Mouse (Mus musculus): Measurements from ENCODE around the gene Becn1. TPM values are rescaled to one million over a fixed set of nuclear protein-coding genes. Genes with fewer than 3 reads are reported as not detected.

The Becn1 gene
- polyA plus RNA-seq, 1 experiment from 2014 or later, result 135 TPM

GRCm38 (mm10) chr11:101314567-101314966 is 12.5 kb upstream of the Becn1 start:
- H3K4me3 ChIP-seq (replicated peaks), result no peak overlapping the region
- H3K27ac ChIP-seq, result no peak overlapping the region
- H3K4me1 ChIP-seq, result peaks cover 14% of the 10 kb centered on the region; the same call in 1 of the 2 replicates
- H3K27me3 ChIP-seq (replicated peaks), result no peaks in the 10 kb centered on the region
- WGBS, result 88% methylated on average over 1 of the region's 1 CpGs
- ATAC-seq (ENCODE audit: insufficient read depth, low FRiP score, low read depth), result no peak
- H3K4me2 ChIP-seq, result no peak overlapping the region
- H3K9me3 ChIP-seq, result no peaks in the 10 kb centered on the region
- H3K36me3 ChIP-seq, result peaks cover 9% of the 10 kb centered on the region
- no peak overlapping the region for H3K9ac ChIP-seq

- WGBS, result 56% methylated on average over 3 of the region's 3 CpGs
- Histone ChIP-seq H3K4me2 (no peak overlapping the region), H3K4me1 (peaks cover 7% of the 10 kb centered on the region; the same call in 1 of the 2 replicates), H3K9ac (no peak overlapping the region), H3K27ac (no peak overlapping the region), H3K4me3 (replicated peaks) (no peak overlapping the region), H3K9me3 (no peaks in the 10 kb centered on the region), H3K36me3 (no peaks in the 10 kb centered on the region), H3K27me3 (replicated peaks) (no peaks in the 10 kb centered on the region)
- no peak for ATAC-seq (ENCODE audit: insufficient read depth, low FRiP score, low read depth)
Observed at GRCm38 (mm10) chr11:101312150-101312549, 10.1 kb upstream of the Becn1 start.

DNA sequence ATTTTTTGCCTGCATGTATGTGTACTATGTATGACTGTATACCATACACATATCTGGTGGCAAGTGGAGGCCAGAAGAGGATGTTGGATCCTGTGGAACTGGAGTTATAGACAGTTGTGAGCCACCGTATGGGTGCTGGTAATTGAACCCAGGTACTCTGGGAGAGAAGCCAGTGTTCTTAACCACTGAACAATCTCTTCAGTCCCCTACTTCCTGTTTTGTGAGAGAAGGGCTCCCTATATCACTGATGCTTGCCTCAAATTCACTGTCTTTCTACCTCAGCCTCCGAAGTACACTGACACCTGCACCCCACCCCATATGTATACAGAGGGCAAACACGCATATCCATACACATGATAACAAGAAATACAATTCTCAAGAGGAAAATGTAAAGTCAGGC is 9.0 kb upstream of the Becn1 start:
- Histone ChIP-seq H3K27ac (no peak overlapping the region), H3K36me3 (no peaks in the 10 kb centered on the region), H3K4me1 (no peaks in the 10 kb centered on the region), H3K27me3 (replicated peaks) (no peaks in the 10 kb centered on the region), H3K9me3 (no peaks in the 10 kb centered on the region), H3K4me3 (replicated peaks) (no peak overlapping the region), H3K4me2 (no peak overlapping the region), H3K9ac (no peak overlapping the region)
- no peak for ATAC-seq (ENCODE audit: insufficient read depth, low FRiP score, low read depth)
- 75% methylated on average over 3 of the region's 3 CpGs for WGBS

- Histone ChIP-seq H3K36me3 (no peaks in the 10 kb centered on the region), H3K4me1 (no peaks in the 10 kb centered on the region), H3K27ac (no peak overlapping the region), H3K4me2 (no peak overlapping the region), H3K27me3 (replicated peaks) (no peaks in the 10 kb centered on the region), H3K9me3 (no peaks in the 10 kb centered on the region), H3K9ac (no peak overlapping the region), H3K4me3 (replicated peaks) (no peak overlapping the region)
- no peak for ATAC-seq (ENCODE audit: insufficient read depth, low FRiP score, low read depth)
- WGBS, result 28% methylated on average over 5 of the region's 5 CpGs
Observed at GRCm38 (mm10) chr11:101307744-101308143, 5.7 kb upstream of the Becn1 start.

DNA sequence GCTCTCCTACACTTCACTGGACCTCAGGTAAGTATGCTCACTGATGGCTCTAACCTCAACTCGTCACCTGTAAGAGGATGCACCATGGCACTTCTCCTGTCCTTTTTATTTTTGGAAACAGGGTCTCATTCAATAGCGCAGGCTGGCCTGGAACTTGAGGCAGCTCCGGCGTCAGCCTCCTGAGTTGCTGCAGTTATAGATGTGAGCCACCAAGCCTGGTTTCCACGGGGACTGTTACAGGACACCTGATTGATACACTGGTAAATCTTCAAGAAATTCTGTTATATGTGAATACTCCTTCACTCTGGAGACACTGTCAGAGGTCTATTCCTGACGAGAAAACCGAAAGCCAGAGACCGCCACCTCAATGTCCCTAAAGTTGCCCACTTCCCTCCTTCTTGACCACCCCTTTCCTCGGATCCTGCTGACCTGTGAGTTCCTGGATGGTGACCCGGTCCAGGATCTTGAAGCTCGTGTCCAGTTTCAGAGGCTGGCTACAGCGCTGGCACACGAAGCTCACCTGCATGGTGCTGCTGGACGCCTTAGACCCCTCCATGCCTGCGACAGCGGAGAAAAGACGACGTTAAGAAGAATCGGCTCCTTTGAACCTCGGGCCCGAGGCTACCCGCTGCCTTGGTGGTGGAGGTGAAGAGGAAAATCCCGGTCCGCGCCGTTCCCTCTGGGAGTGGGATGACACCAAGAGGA is 635 bp downstream of the Becn1 start:
- ATAC-seq (ENCODE audit: insufficient read depth, low FRiP score, low read depth), result peak; percentile 11; the same call in 1 of the 2 replicates

DNA sequence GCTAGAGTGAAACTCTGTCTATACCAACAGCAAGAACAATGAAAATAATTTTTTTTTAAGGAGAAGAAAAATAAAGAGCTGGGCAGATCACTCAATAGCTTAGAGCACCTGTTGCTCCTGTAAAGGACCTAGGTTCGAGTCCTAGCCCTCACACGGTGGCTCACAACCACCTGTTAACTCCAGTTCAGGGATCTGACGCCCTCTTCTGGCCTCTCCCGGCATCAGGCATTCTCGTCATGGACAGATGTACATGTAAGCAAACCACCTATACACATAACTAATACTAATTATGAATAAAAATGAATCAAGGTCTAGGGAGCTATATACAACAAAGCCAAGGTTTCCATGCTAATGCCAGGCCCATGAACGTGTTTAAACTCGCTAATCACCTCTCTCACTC is 1.2 kb downstream of the Becn1 start:
- peak overlapping the region; percentile 63; the same call in 1 of the 2 replicates for H3K9ac ChIP-seq
- peaks cover 15% of the 10 kb centered on the region; the same call in 1 of the 2 replicates for H3K36me3 ChIP-seq
- WGBS, result 63% methylated on average over 7 of the region's 7 CpGs
- no peak for ATAC-seq (ENCODE audit: insufficient read depth, low FRiP score, low read depth)
- no peak overlapping the region for H3K27ac ChIP-seq
- peaks cover 13% of the 10 kb centered on the region for H3K4me1 ChIP-seq
- no peaks in the 10 kb centered on the region for H3K9me3 ChIP-seq
- H3K4me3 ChIP-seq (replicated peaks), result peak overlapping the region; percentile 84
- H3K27me3 ChIP-seq (replicated peaks), result no peaks in the 10 kb centered on the region
- H3K4me2 ChIP-seq, result peak overlapping the region; percentile 81

More for the DNA sequence above, 635 bp downstream of the Becn1 start:
- H3K4me2 ChIP-seq, result peak overlapping the region; percentile 81
- peak overlapping the region; percentile 84 for H3K4me3 ChIP-seq (replicated peaks)
- peaks cover 13% of the 10 kb centered on the region for H3K4me1 ChIP-seq
- peak overlapping the region; percentile 63 for H3K9ac ChIP-seq
- no peaks in the 10 kb centered on the region for H3K9me3 ChIP-seq
- H3K36me3 ChIP-seq, result peaks cover 15% of the 10 kb centered on the region; the same call in 1 of the 2 replicates
- H3K27ac ChIP-seq, result peak overlapping the region; percentile 52
- WGBS, result 11% methylated on average over 26 of the region's 26 CpGs
- no peaks in the 10 kb centered on the region for H3K27me3 ChIP-seq (replicated peaks)

GRCm38 (mm10) chr11:101295191-101295590 is 6.9 kb downstream of the Becn1 start:
- 95% methylated on average over 8 of the region's 8 CpGs for WGBS
- Histone ChIP-seq H3K4me3 (replicated peaks) (no peak overlapping the region), H3K9me3 (no peaks in the 10 kb centered on the region), H3K27ac (no peak overlapping the region), H3K9ac (no peak overlapping the region), H3K4me1 (no peaks in the 10 kb centered on the region), H3K4me2 (no peak overlapping the region), H3K27me3 (replicated peaks) (no peaks in the 10 kb centered on the region), H3K36me3 (peaks cover 43% of the 10 kb centered on the region)
- ATAC-seq (ENCODE audit: insufficient read depth, low FRiP score, low read depth), result no peak

DNA sequence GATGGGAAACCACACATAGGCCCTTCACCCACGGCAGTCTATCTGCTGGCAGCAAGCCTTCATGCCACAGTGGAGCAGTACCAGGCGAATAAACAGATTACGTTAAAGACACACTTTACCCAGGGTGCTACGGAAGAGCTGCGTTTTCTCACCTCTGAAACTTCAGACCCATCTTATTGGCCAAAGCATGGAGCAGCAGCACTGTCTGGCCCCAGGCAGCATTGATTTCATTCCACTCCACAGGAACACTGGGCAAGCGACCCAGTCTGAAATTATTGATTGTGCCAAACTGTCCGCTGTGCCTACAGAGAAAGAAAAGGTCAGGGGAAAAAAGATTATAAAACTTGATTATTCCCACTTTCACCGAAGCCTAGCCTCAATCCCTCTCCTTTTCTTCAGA is 10.9 kb downstream of the Becn1 start:
- Histone ChIP-seq H3K27ac (no peak overlapping the region), H3K4me2 (no peak overlapping the region), H3K36me3 (peaks cover 31% of the 10 kb centered on the region), H3K9me3 (no peaks in the 10 kb centered on the region), H3K4me1 (no peaks in the 10 kb centered on the region), H3K27me3 (replicated peaks) (no peaks in the 10 kb centered on the region), H3K9ac (no peak overlapping the region), H3K4me3 (replicated peaks) (no peak overlapping the region)
- 94% methylated on average over 8 of the region's 8 CpGs for WGBS
- ATAC-seq (ENCODE audit: insufficient read depth, low FRiP score, low read depth), result no peak

- H3K27ac ChIP-seq, result no peak overlapping the region
- no peak overlapping the region for H3K4me2 ChIP-seq
- no peaks in the 10 kb centered on the region for H3K9me3 ChIP-seq
- H3K9ac ChIP-seq, result no peak overlapping the region
- H3K4me1 ChIP-seq, result no peaks in the 10 kb centered on the region
- H3K4me3 ChIP-seq (replicated peaks), result no peak overlapping the region
- WGBS, result 77% methylated on average over 9 of the region's 9 CpGs
- H3K27me3 ChIP-seq (replicated peaks), result no peaks in the 10 kb centered on the region
- peaks cover 14% of the 10 kb centered on the region for H3K36me3 ChIP-seq
- no peak for ATAC-seq (ENCODE audit: insufficient read depth, low FRiP score, low read depth)
Observed at GRCm38 (mm10) chr11:101287306-101287705, 14.8 kb downstream of the Becn1 start.

DNA sequence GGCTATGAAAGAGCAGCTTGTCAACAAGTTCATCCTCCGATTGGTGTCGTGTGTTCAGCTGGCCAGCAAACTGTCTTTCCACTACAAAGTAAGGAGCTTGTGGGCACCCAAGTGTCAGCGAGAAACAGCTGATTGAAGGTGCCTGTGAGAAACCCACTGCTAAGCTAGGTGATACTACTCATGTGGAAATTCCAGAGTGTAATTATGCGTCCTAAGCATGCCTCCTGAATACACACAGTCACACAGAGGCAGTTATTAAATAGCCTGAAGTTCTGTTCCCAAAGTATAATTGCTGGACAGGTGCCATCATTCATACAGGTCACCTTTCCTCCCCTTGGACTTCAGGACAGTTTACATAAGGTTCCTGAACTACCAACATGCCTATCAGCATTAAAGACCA is 18.3 kb downstream of the Becn1 start:
- no peaks in the 10 kb centered on the region for H3K27me3 ChIP-seq (replicated peaks)
- ATAC-seq (ENCODE audit: insufficient read depth, low FRiP score, low read depth), result no peak
- H3K27ac ChIP-seq, result no peak overlapping the region
- H3K4me2 ChIP-seq, result no peak overlapping the region
- 71% methylated on average over 4 of the region's 4 CpGs for WGBS
- peaks cover 4% of the 10 kb centered on the region; the same call in 1 of the 2 replicates for H3K4me1 ChIP-seq
- H3K36me3 ChIP-seq, result no peaks in the 10 kb centered on the region
- no peaks in the 10 kb centered on the region for H3K9me3 ChIP-seq
- H3K4me3 ChIP-seq (replicated peaks), result no peak overlapping the region
- H3K9ac ChIP-seq, result no peak overlapping the region

DNA sequence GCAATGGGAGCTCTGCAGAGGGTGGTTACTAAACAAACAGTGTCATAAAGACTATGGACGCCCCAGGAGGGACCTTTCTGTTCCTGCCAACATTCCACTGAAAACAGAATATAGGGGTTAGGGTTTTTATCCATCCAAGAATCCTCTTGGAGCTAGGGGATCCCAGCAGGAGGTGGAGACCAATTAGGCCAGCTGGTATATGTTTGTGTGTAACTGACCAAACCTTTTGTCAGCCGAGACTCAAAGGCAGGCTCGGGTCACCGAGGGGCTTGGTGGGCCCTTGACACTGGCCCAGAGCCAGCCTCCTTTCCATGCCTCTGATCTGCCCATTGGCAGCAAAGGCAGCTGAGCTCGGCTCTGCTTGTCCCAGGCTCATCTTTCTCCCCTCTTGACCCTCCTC is 19.2 kb downstream of the Becn1 start:
- Histone ChIP-seq H3K4me2 (no peak overlapping the region), H3K9ac (no peak overlapping the region), H3K36me3 (no peaks in the 10 kb centered on the region), H3K4me1 (peaks cover 8% of the 10 kb centered on the region), H3K27me3 (replicated peaks) (no peaks in the 10 kb centered on the region), H3K4me3 (replicated peaks) (no peak overlapping the region), H3K27ac (no peak overlapping the region), H3K9me3 (no peaks in the 10 kb centered on the region)
- 24% methylated on average over 5 of the region's 5 CpGs for WGBS
- ATAC-seq (ENCODE audit: insufficient read depth, low FRiP score, low read depth), result no peak

GRCm38 (mm10) chr11:101280837-101281236 is 21.2 kb downstream of the Becn1 start:
- 58% methylated on average over 7 of the region's 7 CpGs for whole genome bisulfite sequencing
- Histone ChIP-seq H3K4me3 (replicated peaks) (no peak overlapping the region), H3K27ac (no peak overlapping the region), H3K9me3 (no peaks in the 10 kb centered on the region), H3K36me3 (no peaks in the 10 kb centered on the region), H3K9ac (no peak overlapping the region), H3K27me3 (replicated peaks) (no peaks in the 10 kb centered on the region), H3K4me1 (peaks cover 27% of the 10 kb centered on the region), H3K4me2 (no peak overlapping the region)
- no peak for ATAC-seq (ENCODE audit: insufficient read depth, low FRiP score, low read depth)
